30 mouse cellular contexts compared by ENCODE assay signal in the genomic region with DNA sequence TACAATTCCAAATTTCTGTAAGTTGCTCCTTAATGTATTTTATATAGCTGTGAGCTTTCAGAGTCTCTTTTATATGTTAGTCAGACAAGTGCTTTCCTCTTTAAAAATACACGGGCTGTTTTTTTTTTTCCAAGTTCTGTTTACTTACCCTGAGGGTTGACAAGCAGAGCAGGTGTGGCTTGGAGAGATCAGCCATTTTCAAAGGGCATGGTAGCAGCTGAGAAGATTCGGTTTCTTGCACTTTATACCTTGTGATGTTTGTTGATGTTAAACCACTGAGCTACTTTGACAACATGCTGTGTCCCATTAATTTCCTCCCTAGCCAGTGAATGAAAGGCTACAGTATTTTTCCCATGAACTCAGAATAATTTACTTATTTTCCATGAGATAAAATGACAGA. TPM values are rescaled to one million over a fixed set of nuclear protein-coding genes. Genes with fewer than 3 reads are reported as not detected.
DNase-seq lines count a peak whose midpoint lies in the region; ATAC-seq and TF ChIP-seq lines count a peak whose summit lies in the region.
"Had no signal": no experiment of that assay in that cellular context is flagged by ENCODE, and none has a peak within 500 bp of the region (broad histone marks: within the 10 kb centered on the region; RNA-seq: fewer than 3 reads in every experiment).

No protein-coding gene starts in this region.

- H3K9me3 ChIP-seq in embryonic facial prominence, embryonic 14.5 days (ENCODE audit: control insufficient read depth, low read length), result no peaks in the 10 kb centered on the region
- no peaks in the 10 kb centered on the region for H3K9me3 ChIP-seq in embryonic facial prominence, embryonic 10.5 days
- no peaks in the 10 kb centered on the region for H3K9me3 ChIP-seq in liver, embryonic 11.5 days (ENCODE audit: control insufficient read depth, low read length)
- H3K9me3 ChIP-seq: embryonic facial prominence, embryonic 13.5 days; forebrain, embryonic 10.5 days; forebrain, embryonic 13.5 days; G1E; heart, embryonic 12.5 days; heart, embryonic 15.5 days; hindbrain, embryonic 10.5 days; hindbrain, embryonic 13.5 days; intestine, embryonic 15.5 days had no signal

- 23% methylated on average over 2 of the region's 2 CpGs for WGBS in embryonic facial prominence, embryonic 14.5 days
- WGBS in embryonic facial prominence, embryonic 10.5 days, result 38% methylated on average over 2 of the region's 2 CpGs
- 11% methylated on average over 2 of the region's 2 CpGs for WGBS in liver, adult 2 months
- WGBS in liver, embryonic 11.5 days, result 51% methylated on average over 2 of the region's 2 CpGs

- no peaks in the 10 kb centered on the region for H3K79me2 ChIP-seq in liver, adult 2 months (ENCODE audit: control insufficient read depth, insufficient read depth, low read length)

- H3K4me3 ChIP-seq in embryonic facial prominence, embryonic 14.5 days (ENCODE audit: low read depth, low read length), result no peak overlapping the region
- H3K4me3 ChIP-seq in embryonic facial prominence, embryonic 10.5 days, result no peak overlapping the region
- H3K4me3 ChIP-seq in liver, adult 2 months (ENCODE audit: insufficient read depth, low read depth, low read length), result no peak overlapping the region
- no peak overlapping the region for H3K4me3 ChIP-seq in liver, embryonic 11.5 days (ENCODE audit: low read depth, low read length)
- H3K4me3 ChIP-seq: embryonic facial prominence, embryonic 13.5 days; forebrain, embryonic 10.5 days; forebrain, embryonic 13.5 days; heart, embryonic 12.5 days; heart, embryonic 15.5 days; hindbrain, embryonic 10.5 days; hindbrain, embryonic 13.5 days; intestine, embryonic 15.5 days had no signal

- peak; percentile 15 for DNase-seq in embryonic facial prominence, embryonic 14.5 days (ENCODE audit: low spot score)
- DNase-seq in embryonic facial prominence, embryonic 10.5 days (ENCODE audit: low spot score), result no peak
- DNase-seq in gastrocnemius, adult 8-10 months (ENCODE audit: low spot score in 2 of 2), result peak; percentile 29 to 43
- no peak for DNase-seq in gastrocnemius, postnatal 4 days (ENCODE audit: low spot score in 2 of 2)
- peak; percentile 78 for DNase-seq in liver, adult 2 months (ENCODE audit: extremely low read depth, low read depth, low spot score)
- no peak for DNase-seq in liver, embryonic 11.5 days (ENCODE audit: low spot score)
- DNase-seq in skeletal muscle tissue, adult 2 months (ENCODE audit: low read depth, low spot score), result peak; percentile 88
- DNase-seq: adrenal gland, adult 2 months; adrenal gland, postnatal 14 days; B cell, adult 2 months; cerebellum, adult 11 months; cerebellum, adult 2 months; cerebellum, postnatal 10 days; cerebellum, postnatal 36 days; heart, adult 18-20 months; heart, postnatal 10 days; heart, postnatal 36 days; kidney, adult 11 months had no signal

- no peaks in the 10 kb centered on the region for H3K27me3 ChIP-seq in embryonic facial prominence, embryonic 14.5 days (replicated peaks; ENCODE audit: control insufficient read depth, insufficient read depth, low read length)
- no peaks in the 10 kb centered on the region for H3K27me3 ChIP-seq in embryonic facial prominence, embryonic 10.5 days (replicated peaks; ENCODE audit: low read depth, poor library complexity, severe bottlenecking)
- H3K27me3 ChIP-seq in liver, adult 2 months (ENCODE audit: control insufficient read depth, insufficient read depth, low read length), result no peaks in the 10 kb centered on the region
- no peaks in the 10 kb centered on the region for H3K27me3 ChIP-seq in liver, embryonic 11.5 days (replicated peaks; ENCODE audit: control insufficient read depth, insufficient read depth, low read length)
- H3K27me3 ChIP-seq: CH12.LX; embryonic facial prominence, embryonic 13.5 days; forebrain, embryonic 13.5 days; heart, embryonic 12.5 days; heart, embryonic 15.5 days; hindbrain, embryonic 13.5 days; intestine, embryonic 15.5 days had no signal

- no peaks in the 10 kb centered on the region for H3K36me3 ChIP-seq in embryonic facial prominence, embryonic 14.5 days (ENCODE audit: control insufficient read depth, insufficient read depth, low read length)
- no peaks in the 10 kb centered on the region for H3K36me3 ChIP-seq in embryonic facial prominence, embryonic 10.5 days (replicated peaks)
- no peaks in the 10 kb centered on the region for H3K36me3 ChIP-seq in liver, adult 2 months (ENCODE audit: control insufficient read depth, insufficient read depth, low read length)
- H3K36me3 ChIP-seq in liver, embryonic 11.5 days (ENCODE audit: control insufficient read depth, insufficient read depth, low read length), result no peaks in the 10 kb centered on the region
- H3K36me3 ChIP-seq: embryonic facial prominence, embryonic 13.5 days; forebrain, embryonic 10.5 days; G1E; heart, embryonic 12.5 days; heart, embryonic 15.5 days; hindbrain, embryonic 10.5 days; hindbrain, embryonic 13.5 days; intestine, embryonic 15.5 days had no signal

- no peak overlapping the region for H3K27ac ChIP-seq in embryonic facial prominence, embryonic 14.5 days (replicated peaks; ENCODE audit: low read depth, low read length)
- no peak overlapping the region for H3K27ac ChIP-seq in embryonic facial prominence, embryonic 10.5 days (replicated peaks)
- H3K27ac ChIP-seq in liver, adult 2 months (replicated peaks; ENCODE audit: insufficient read depth, low read depth, low read length), result no peak overlapping the region
- no peak overlapping the region for H3K27ac ChIP-seq in liver, embryonic 11.5 days (ENCODE audit: low read depth, low read length)
- H3K27ac ChIP-seq: embryonic facial prominence, embryonic 13.5 days; forebrain, embryonic 10.5 days; forebrain, embryonic 13.5 days; heart, embryonic 15.5 days; hindbrain, embryonic 10.5 days; hindbrain, embryonic 13.5 days; intestine, embryonic 15.5 days had no signal

- H3K4me1 ChIP-seq in embryonic facial prominence, embryonic 14.5 days (ENCODE audit: control insufficient read depth, insufficient read depth, low read length), result no peaks in the 10 kb centered on the region
- no peaks in the 10 kb centered on the region for H3K4me1 ChIP-seq in embryonic facial prominence, embryonic 10.5 days
- H3K4me1 ChIP-seq in liver, adult 2 months (ENCODE audit: control insufficient read depth, insufficient read depth, low read length), result no peaks in the 10 kb centered on the region
- H3K4me1 ChIP-seq in liver, embryonic 11.5 days (replicated peaks; ENCODE audit: control insufficient read depth, insufficient read depth, low read length), result no peaks in the 10 kb centered on the region
- H3K4me1 ChIP-seq: embryonic facial prominence, embryonic 13.5 days; forebrain, embryonic 10.5 days; forebrain, embryonic 13.5 days; heart, embryonic 12.5 days; heart, embryonic 15.5 days; hindbrain, embryonic 10.5 days; hindbrain, embryonic 13.5 days; intestine, embryonic 15.5 days had no signal

- no peak for ATAC-seq in embryonic facial prominence, embryonic 14.5 days (ENCODE audit: low read depth)
- ATAC-seq in liver, embryonic 11.5 days (replicated peaks; ENCODE audit: low FRiP score), result no peak
- ATAC-seq: forebrain, embryonic 13.5 days; forebrain, embryonic 16.5 days; hindbrain, embryonic 16.5 days; intestine, embryonic 15.5 days had no signal

- no peak for TF ChIP-seq CTCF in liver, adult 2 months (IDR thresholded peaks at IDR 0.05; ENCODE audit: low read depth, low read length)

- no peak overlapping the region for H3K9ac ChIP-seq in embryonic facial prominence, embryonic 14.5 days (ENCODE audit: low read depth, low read length)
- no peak overlapping the region for H3K9ac ChIP-seq in liver, adult 2 months (ENCODE audit: low read depth, low read length)
- H3K9ac ChIP-seq in liver, embryonic 11.5 days (ENCODE audit: low read depth, low read length), result no peak overlapping the region
- H3K9ac ChIP-seq: embryonic facial prominence, embryonic 13.5 days; forebrain, embryonic 13.5 days; heart, embryonic 12.5 days; heart, embryonic 15.5 days; hindbrain, embryonic 13.5 days; intestine, embryonic 15.5 days had no signal

- no peak overlapping the region for H3K4me2 ChIP-seq in embryonic facial prominence, embryonic 14.5 days (ENCODE audit: low read depth, low read length)
- no peak overlapping the region for H3K4me2 ChIP-seq in liver, embryonic 11.5 days
- H3K4me2 ChIP-seq: embryonic facial prominence, embryonic 13.5 days; forebrain, embryonic 13.5 days; heart, embryonic 12.5 days; heart, embryonic 15.5 days; hindbrain, embryonic 13.5 days; intestine, embryonic 15.5 days had no signal

- TF ChIP-seq POLR2A in liver, adult 2 months (IDR thresholded peaks at IDR 0.05; ENCODE audit: extremely low read depth, insufficient read depth, low read length), result no peak

RNA-seq across cellular contexts. Expression of a gene that starts 42.9 kb away (rescaled TPM):
- polyA plus RNA-seq in embryonic facial prominence, embryonic 14.5 days (2014; fragmentation: Nextera tagmentation; extraction: Ambion mirVana), result 1.5 and 3.0 TPM in 2 replicates
- polyA plus RNA-seq in embryonic facial prominence, embryonic 10.5 days (2016; fragmentation: Nextera tagmentation; extraction: Ambion mirVana), result 0.02 TPM in 1 of 2 replicates, not detected in the other
- total RNA-seq in gastrocnemius, adult 8-10 months (2022), result 100 to 1,000 TPM; 251 to 286 (median 266) TPM
- 100 to 1,000 TPM in 1 of 2 experiments, 10 to 100 TPM in 1; 97.2 to 114 TPM for total RNA-seq in gastrocnemius, postnatal 4 days (2021)
- under 0.01 and 0.18 TPM in 2 replicates for total RNA-seq in liver, adult 2 months (2014; rRNA removed)
- not detected in 2 replicates for polyA plus RNA-seq in liver, adult 2 months (2012; rRNA removed)
- polyA plus RNA-seq in liver, embryonic 11.5 days (2014; fragmentation: Nextera tagmentation; extraction: Ambion mirVana), result 0.03 and 0.04 TPM in 2 replicates
- total RNA-seq: CH12.LX had no signal
- polyA plus RNA-seq: adrenal gland, adult 2 months; embryonic facial prominence, embryonic 13.5 days; forebrain, embryonic 10.5 days; forebrain, embryonic 13.5 days; forebrain, embryonic 16.5 days; G1E; hindbrain, embryonic 10.5 days; hindbrain, embryonic 13.5 days; hindbrain, embryonic 16.5 days had no signal

Comparison
In these comparisons a context has a peak if more than half of its experiments do, and no peak if none do; other contexts are left out.
1. DNase-seq: peak in embryonic facial prominence, embryonic 14.5 days (single experiment), gastrocnemius, adult 8-10 months (2 of 2), liver, adult 2 months (single experiment) and skeletal muscle tissue, adult 2 months (single experiment); none in embryonic facial prominence, embryonic 10.5 days (single experiment), gastrocnemius, postnatal 4 days (0 of 2) and liver, embryonic 11.5 days (single experiment).